Mouse (Mus musculus): ENCODE data around the gene Taar8a.
"Not testable (repeated sequence)": the region's sequence is repeated elsewhere in the genome, so short reads cannot be mapped to it uniquely, and the experiment has no call there.

The Taar8a gene

GRCm38 (mm10) chr10:24076200-24076599, at the start of gene Taar8a:
Gene Taar8a (plus strand): TSS chr10:24076500.
- not testable (repeated sequence) for DNase-seq (ENCODE audit: low spot score)

GRCm38 (mm10) chr10:24026922-24027321, 49.4 kb upstream of the Taar8a start, which contains the start of gene Taar7d:
Gene Taar7d (plus strand): TSS chr10:24027222.
- DNase-seq (ENCODE audit: low spot score) = no peak

- no peak for DNase-seq (ENCODE audit: low spot score)
Observed at GRCm38 (mm10) chr10:24031347-24031746, 45.0 kb upstream of the Taar8a start.

GRCm38 (mm10) chr10:24037314-24037713, 39.0 kb upstream of the Taar8a start, which contains the start of gene Taar7e:
Gene Taar7e (plus strand): TSS chr10:24037614.
- no peak for DNase-seq (ENCODE audit: low spot score)

GRCm38 (mm10) chr10:24040120-24040869, 36.0 kb upstream of the Taar8a start:
- DNase-seq (ENCODE audit: low spot score) = no peak

GRCm38 (mm10) chr10:24049210-24049609, 27.1 kb upstream of the Taar8a start, which contains the start of gene Taar7f:
Gene Taar7f (plus strand): TSS chr10:24049510.
- no peak for DNase-seq (ENCODE audit: low spot score)

GRCm38 (mm10) chr10:24052039-24052438, 24.3 kb upstream of the Taar8a start:
- no peak for DNase-seq (ENCODE audit: low spot score)

GRCm38 (mm10) chr10:24058986-24059385, 17.3 kb upstream of the Taar8a start:
- no peak for DNase-seq (ENCODE audit: low spot score)

- not testable (repeated sequence) for DNase-seq (ENCODE audit: low spot score)
Observed at GRCm38 (mm10) chr10:24074751-24075150, 1.5 kb upstream of the Taar8a start.

- no peak for DNase-seq (ENCODE audit: low spot score)
Observed at GRCm38 (mm10) chr10:24080166-24080565, 3.9 kb downstream of the Taar8a start.

- no peak for DNase-seq (ENCODE audit: low spot score)
Observed at GRCm38 (mm10) chr10:24085936-24086335, 9.6 kb downstream of the Taar8a start.

GRCm38 (mm10) chr10:24086555-24086954, 10.3 kb downstream of the Taar8a start:
- DNase-seq (ENCODE audit: low spot score) = peak; percentile 68

GRCm38 (mm10) chr10:24087168-24087567, 10.9 kb downstream of the Taar8a start:
- no peak for DNase-seq (ENCODE audit: low spot score)

- no peak for DNase-seq (ENCODE audit: low spot score)
Observed at GRCm38 (mm10) chr10:24092194-24092593, 15.9 kb downstream of the Taar8a start, which contains the start of gene Taar8b. Gene Taar8b (minus strand): TSS chr10:24092294.

GRCm38 (mm10) chr10:24097010-24097409, 20.7 kb downstream of the Taar8a start:
- not testable (repeated sequence) for DNase-seq (ENCODE audit: low spot score)

GRCm38 (mm10) chr10:24101812-24102211, 25.5 kb downstream of the Taar8a start, which contains the start of gene Taar8c:
Gene Taar8c (minus strand): TSS chr10:24101912.
- not testable (repeated sequence) for DNase-seq (ENCODE audit: low spot score)

- not testable (repeated sequence) for DNase-seq (ENCODE audit: low spot score)
Observed at GRCm38 (mm10) chr10:24103299-24103698, 27.0 kb downstream of the Taar8a start.

- no peak for DNase-seq (ENCODE audit: low spot score)
Observed at GRCm38 (mm10) chr10:24107747-24108146, 31.4 kb downstream of the Taar8a start.

GRCm38 (mm10) chr10:24108236-24108635, 31.9 kb downstream of the Taar8a start:
- DNase-seq (ENCODE audit: low spot score) = peak; percentile 55

GRCm38 (mm10) chr10:24109434-24109833, 33.1 kb downstream of the Taar8a start, which contains the start of gene Taar9:
Gene Taar9 (minus strand): TSS chr10:24109534.
- DNase-seq (ENCODE audit: low spot score) = not testable (repeated sequence)

- peak; percentile 45 for DNase-seq (ENCODE audit: low spot score)
Observed at GRCm38 (mm10) chr10:24111116-24111778, 34.9 kb downstream of the Taar8a start.

All from yolk sac, embryonic 10.5 days (tissue).